Mouse (Mus musculus): ENCODE measurements around the gene Brd4.
"Not testable (repeated sequence)": the region's sequence is repeated elsewhere in the genome, so short reads cannot be mapped to it uniquely, and the experiment has no call there.

Brd4 gene

DNA sequence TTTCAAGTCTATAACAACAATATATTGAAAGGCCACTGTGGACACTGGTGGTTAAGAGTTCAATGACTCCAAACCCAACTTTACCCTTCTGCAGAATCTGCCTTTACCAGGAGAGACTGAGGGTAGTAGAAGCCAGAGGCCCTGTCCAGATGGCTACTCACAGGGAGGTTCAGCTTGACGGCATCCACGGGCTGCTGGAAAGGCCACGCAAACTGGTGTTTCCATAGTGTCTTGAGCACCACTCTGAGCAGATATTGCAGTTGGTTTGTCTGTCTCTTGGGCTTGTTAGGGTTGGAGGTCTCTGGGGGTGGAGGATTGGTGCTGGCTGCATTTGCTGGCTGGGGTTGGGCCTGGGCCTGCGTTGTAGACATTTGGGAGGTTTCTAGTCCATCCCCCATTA lies 55.3 kb downstream of the Brd4 start:
- no peak for DNase-seq (ENCODE audit: low read depth)

DNA sequence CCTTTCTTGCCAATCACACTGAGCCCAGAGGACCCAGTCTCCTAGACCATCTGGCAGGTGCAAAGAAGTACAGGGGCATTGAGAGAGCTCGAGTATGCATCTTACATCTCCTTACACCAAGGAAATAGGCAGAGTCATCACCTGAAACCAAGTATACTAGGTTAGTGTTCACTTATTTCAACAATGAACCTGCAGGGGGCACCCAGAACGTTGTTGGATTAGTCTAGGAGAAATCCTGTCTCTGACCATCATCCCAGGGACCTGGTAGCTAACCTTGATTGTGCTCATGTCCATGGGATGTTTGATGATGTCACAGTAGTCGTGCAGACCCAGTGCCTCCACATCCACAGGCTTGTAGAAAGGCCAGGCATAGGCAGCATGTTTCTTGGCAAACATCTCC lies 63.6 kb downstream of the Brd4 start:
- peak; percentile 51 for DNase-seq (ENCODE audit: low read depth)

DNA sequence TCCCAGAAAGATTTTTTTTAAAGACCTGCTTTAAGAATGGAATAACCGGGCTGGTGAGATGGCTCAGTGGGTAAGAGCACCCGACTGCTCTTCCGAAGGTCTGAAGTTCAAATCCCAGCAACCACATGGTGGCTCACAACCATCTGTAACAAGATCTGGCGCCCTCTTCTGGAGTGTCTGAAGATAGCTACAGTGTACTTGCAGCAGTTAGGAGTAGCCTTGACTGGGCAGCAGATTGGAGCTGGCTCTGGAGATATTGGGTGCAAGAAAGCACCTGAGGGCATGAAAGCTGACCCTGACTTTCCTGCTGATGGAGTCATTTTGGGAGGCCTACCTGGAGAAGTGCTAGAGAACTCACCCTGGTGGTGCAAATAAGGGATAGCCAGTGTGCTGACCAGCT lies 68.9 kb downstream of the Brd4 start:
- DNase-seq (ENCODE audit: low read depth): not testable (repeated sequence)

DNA sequence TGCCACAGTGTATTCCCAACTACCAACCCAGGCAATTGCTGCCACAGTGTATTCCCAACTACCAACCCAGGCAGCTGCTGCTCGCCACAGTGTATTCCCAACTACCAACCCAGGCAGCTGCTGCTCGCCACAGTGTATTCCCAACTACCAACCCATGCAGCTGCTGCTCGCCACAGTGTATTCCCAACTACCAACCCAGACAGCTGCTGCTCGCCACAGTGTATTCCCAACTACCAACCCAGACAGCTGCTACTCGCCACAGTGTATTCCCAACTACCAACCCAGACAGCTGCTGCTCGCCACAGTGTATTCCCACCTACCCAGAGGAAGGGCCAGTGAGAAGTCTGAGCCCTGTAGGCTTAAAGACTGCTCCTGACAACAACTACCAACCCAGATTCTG lies 73.0 kb downstream of the Brd4 start:
- not testable (repeated sequence) for DNase-seq (ENCODE audit: low read depth)

DNA sequence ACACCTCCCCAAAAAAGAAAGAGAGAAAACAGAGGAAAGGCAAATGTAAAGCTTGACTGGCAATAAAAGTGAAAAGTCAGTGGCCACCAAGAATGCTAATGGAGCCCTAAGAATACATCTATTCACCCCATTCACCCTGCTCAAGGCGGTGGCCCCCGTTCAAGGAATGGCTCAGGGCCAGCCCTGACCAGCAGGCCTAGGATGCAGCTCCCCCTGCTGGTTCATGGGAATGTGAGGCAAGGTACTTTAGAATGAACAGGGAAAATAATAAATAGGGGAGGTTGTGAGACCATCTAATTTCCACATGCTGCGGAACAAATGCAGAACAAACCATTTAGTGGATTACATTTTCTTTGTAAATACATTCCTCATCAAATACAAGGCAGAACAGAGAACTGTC lies 74.8 kb downstream of the Brd4 start:
- peak; percentile 83 for DNase-seq (ENCODE audit: low read depth)

DNA sequence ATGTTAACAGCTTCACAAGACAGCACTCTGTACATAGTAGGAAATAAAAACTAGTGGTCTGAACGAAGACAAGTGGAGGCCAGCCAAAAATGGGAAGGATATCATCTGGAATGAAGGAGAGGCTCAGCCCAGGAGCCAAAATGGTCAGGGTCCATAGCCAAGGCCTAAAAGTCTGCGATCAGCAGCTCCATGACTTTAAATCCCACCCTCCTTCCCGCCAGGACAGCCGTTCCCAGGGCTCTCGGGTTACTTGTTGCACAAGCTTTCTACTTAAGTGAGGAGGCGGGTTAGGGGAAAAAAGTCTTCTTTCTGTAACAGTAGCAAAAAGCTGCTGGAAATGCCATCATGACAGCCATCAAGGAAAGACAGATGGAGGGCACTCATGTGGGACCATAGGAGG lies 75.4 kb downstream of the Brd4 start:
- peak; percentile 66 for DNase-seq (ENCODE audit: low read depth)

DNA sequence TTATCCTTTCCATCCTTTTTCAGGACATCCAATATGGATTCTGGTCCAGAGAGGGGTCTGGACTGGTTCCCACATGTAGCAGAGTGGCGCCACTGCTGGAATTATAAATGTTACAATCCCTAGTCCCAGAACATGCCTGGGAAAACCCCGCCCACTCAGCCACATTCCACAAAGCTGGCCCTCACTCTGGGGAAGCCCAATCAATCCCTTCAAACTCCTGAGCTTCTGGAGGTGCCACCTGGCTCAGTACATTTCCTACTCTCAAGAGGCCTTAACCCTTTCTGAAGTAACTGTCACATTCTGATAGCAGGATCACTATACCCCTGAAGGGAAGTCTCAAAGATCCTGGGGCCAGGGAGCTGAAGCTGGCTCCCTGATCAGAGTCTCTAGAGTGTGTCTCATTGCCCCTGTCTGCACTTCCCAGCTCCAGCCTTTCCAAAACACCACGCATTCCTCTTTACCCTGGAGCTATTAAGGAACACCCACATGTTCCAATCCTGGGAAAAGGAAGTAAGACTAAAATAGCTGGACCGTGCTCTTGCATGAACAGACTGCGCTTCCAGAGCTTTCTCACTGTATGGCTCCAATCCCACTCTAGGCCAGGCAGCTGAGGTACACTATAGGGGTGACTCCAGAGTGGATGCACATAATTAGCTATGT lies 76.8 kb downstream of the Brd4 start:
- peak; percentile 60 for DNase-seq (ENCODE audit: low read depth)

DNA sequence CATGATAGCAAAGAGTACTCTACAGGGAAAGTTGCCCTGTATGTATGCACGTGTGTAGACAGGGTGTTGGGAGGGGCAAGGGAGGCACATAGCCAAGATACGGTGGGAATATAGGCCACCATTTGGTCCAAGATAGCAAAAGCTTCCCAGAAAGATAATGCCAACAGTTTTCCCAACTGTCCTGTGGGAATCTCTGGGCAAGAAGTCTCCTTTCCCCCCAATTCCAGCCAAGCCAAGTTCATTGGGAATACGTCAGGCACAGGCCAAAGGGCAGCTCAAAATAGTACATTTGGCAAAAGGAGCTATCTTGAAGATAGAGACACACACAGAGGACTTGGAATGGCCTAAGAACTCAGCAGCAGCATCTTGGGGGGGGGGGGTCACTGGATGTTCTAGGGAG lies 79.2 kb downstream of the Brd4 start:
- no peak for DNase-seq (ENCODE audit: low read depth)

DNA sequence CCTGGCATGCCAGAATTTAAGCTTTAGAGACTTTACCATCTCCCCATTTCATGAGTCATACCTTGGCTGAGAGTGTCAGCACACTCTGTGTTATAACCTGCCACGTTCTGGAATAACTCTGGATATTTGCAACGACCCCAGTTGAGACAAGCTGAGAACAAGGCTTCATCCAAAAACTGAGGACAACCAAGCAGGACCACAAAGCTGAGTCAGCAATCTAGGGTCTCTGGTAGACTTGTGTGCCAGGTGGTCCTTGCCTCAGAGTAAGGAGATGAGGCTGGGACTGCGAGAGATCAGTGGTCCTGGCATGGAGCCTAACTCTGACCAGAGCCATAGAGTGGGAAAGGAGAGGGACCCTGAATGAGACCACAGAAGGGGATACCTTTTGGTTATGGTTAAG lies 81.5 kb downstream of the Brd4 start:
- peak; percentile 56 for DNase-seq (ENCODE audit: low read depth)

DNA sequence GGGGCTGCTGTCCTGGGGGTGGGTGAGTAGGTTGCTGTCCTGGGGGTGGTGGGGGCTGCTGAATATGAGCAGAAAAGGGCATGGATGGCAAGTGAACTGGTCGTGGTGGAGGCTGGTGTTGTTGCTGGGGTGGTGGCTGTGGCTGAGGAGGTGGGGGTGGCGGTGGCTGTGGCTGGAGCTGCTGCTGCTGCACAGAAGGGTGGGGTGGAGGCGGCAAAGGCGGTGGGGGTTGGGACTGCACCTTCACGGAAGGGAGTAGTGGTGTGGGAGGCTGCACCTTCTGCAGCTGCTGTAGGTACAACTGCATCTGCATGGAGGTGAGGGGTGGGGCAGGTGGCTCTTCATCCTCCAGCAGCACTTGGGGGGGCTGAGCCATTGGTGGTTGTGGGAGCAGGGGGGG lies 83.4 kb downstream of the Brd4 start:
- DNase-seq (ENCODE audit: low read depth): no peak

DNA sequence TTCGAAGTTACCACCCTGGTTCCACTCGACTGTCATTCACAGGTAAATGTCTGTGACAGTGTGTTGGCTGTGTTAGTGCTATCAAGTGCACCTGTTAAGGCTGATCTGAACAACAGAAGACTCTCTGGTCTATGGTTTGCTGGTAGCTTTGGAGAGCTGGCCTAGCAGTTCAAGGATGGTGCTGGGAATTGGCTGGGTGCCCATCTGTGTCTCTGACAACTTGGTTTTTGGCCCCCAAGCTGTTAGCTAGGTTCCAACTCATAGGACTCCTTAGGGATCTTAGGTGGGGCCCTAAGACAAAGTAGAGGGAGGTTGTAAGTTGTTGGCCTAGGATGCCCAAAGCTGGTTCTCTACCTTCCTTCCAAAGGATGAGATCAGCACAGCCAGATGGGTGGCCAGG lies 84.7 kb downstream of the Brd4 start:
- DNase-seq (ENCODE audit: low read depth): no peak

DNA sequence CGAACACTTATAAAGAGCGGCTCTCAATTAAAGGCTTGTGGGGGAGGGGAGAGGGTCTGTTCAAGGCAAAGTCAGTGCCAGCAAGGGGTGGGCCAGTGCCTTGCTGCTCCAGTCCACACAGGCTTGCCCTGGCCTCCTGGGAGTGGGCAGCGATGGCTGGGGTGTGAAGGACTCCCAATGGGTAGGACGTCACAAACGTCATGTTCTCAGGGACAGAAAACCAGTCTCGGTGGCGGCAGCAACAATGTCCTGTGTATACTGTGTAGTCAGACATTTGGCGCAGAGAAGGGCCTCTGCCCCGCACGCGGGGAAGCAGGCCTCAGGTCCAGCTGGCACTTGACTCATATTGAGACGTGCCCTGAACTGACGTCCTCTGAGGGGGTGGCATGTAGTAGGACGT lies 87.4 kb downstream of the Brd4 start:
- no peak for DNase-seq (ENCODE audit: low read depth)

DNA sequence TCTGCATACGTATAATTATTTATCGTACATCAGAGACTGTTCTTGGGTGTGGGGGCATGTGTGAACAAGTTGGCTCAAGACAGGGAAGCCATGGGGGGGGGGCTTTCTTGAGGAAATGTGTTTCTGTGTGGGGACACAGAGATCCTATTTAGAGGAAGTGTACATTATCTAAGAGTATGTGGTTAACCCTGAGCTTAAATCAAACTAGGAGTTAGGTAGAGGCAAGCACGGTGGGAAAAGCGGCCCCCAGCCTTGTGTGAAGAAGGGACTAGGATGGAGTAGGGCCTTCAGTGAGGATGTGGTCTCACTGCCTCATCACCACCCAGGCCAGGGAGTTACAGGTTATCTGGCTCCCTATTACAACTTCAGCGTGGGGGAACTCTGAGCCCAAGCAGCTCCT lies 88.8 kb downstream of the Brd4 start:
- no peak for DNase-seq (ENCODE audit: low read depth)

DNA sequence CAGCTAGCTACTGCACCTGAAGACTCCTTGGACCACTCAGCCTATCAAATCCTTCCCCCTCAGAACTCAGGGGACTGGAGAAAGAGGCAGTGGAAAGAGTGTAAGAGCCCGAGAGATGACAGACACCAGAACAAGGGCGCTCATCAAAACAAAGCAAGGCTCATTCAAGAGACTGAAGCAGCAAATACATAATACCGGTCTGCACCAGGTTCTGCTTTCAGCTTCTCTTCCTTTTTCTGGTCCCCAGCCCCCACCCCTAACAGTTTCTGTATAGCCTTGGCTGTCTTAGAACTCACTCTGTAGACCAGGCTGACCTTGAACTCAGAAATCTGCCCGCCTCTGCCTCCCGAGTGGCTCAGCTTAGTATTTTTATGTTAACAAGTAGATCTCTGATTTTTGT lies 91.5 kb downstream of the Brd4 start:
- no peak for DNase-seq (ENCODE audit: low read depth)

DNA sequence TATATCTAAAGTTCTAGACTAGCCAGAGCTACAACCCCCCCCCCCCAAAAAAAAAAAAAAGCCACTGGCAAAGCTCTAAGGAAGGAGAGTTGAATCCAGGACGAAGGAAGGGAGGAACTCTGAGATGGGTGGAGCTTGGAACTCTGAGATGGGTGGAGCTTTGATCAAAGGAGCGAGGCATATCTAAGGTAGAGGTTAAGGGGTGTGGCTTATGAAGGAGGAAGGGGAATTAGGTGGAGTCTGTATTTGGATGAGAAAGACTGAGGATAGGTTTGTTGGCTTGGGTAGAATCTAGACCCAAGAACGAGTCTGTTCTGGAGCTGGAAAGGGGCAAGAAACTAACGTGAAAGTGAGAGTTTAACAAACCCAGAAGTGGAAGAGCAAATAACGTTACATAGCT lies 94.7 kb downstream of the Brd4 start:
- no peak for DNase-seq (ENCODE audit: low read depth)

DNA sequence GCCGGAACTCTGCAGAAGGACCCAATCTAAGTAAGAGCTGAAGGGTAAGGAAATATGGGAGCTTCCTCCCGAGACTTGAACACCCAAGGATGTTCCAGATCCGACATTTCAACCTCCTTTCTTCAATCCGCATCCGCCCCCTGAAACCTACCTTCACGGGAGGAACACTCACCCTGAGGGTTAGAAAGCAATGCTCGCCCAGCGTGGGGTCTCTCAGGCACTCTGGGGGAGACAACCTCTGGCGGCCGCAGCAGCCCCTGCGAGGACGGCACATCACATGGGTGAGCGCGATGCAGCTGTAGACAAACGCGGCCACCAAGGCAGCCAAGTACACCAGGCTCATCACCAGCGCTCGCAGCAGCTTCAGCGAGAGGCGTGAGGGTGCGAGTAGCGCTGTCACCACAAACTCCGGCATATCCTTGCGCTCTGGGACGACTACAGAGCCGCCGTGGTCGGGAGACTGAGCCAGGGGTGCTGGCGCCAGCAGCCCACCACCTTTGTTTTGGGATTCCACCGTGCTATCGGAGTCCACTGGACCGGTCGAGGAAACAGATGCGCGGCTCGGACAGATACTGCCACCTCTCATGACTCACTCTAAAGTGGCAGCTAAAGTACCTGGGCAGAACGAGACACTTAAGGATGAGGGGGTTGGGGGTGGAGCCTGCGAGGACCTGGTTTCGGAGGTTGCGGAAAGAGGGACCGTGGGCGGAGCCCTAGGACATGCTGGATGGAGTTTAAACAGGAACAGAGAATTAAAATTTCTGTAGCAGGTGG lies 95.5 kb downstream of the Brd4 start, which contains the start of gene Ephx3:
Gene Ephx3 (minus strand): TSS at position 687 of the 774 bp plus-strand sequence.
- DNase-seq (ENCODE audit: low read depth): no peak

DNA sequence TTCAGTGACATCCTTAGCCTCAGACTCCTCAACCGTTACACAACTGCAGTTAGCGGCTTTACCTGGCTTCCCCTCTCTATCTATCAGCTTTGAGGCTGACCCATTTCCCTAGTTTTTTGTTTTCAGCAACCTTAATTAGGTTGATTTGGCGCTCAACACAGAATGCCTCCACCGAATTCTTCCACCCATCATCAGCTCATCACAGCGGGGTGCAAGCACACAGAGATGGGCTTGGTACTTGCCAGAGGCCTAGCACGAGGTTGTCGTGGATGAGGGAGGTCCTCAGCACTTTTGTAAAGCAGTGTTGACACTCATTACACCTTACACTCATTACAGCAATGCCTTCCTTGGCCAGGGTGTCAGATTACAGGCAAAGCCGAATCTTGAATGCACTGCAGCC lies 101.5 kb downstream of the Brd4 start:
- DNase-seq (ENCODE audit: low read depth): no peak

DNA sequence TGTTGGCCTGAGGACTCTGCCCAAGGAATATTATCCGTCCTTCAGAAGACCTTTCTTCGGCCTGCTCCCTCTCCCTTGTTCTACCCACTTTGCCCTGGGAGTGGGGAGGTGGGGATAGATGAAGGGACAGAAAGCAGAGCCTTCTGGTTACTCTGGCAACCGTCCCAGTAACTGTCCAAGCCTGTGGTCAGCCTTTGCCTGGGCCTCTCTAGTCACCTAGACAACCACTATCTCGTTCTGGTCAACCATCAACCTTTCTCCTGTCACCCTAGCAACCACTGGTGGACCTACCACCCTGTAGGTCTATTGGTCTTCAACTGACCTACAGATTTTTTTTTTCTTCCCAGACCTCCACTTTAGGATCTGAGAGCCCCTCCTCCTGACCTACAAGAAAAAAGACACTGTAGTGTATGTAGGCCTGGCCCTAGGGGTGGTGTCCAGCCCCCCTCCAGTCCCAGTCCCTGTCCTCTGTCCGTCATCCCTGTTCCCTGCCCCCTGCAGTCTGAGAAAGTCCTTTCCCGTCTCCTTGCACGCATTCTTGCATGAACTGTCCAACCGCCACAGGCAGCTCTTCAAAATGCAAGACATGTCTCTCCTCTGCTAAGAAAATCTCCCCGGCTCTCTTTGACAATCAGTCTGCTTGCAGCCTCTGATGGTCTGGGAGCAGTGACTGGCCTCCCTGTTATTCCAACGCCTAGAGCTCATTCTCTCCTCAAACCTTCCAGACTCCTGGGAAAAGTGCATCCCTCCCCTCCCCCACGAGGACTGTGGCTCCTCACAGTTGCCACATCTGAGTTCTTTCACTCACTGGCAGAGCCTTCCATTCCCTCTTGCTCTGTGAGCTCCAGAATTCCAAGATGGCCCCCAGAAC lies 104.7 kb downstream of the Brd4 start:
- peak; percentile 42 for DNase-seq (ENCODE audit: low read depth)

DNA sequence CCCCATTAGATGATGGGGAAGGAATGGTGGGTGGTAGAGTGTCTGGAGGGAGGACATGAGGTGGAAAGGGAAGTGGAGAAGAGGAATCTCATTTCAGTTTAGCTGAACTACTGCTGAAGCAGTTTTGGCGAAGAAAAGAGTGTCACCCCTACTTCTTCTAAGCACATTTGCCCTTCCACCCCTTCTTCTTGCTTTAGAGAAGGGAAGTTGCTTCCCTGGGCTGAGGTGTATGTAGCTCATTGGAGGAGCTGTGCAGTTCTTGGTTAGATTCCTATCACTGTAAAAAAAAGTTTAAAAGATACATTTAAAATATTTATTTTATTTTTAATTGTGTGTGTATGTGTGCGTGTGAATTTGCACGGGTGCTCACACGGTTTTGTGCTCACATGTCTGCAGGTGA lies 107.6 kb downstream of the Brd4 start:
- no peak for DNase-seq (ENCODE audit: low read depth)

DNA sequence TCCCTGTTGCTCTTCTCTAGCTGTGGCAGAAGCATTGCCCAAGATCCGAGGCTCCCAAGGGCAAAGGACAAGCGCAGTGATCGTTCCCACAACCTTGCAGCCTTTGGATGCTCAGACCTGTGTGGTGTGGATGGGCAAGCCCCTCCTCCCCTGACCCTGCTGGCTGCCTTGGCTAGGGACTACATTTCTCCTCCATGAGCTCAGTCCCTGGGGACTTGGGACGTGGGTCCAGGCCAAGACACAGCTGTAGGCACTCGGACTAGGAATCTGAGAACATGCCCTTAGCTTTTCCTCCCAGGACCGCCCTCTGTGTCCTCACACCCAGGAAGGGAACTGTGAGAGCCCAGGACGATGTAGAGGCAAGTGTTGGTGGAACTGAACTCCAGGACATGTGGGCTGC lies 111.4 kb downstream of the Brd4 start:
- DNase-seq (ENCODE audit: low read depth): peak; percentile 71

DNA sequence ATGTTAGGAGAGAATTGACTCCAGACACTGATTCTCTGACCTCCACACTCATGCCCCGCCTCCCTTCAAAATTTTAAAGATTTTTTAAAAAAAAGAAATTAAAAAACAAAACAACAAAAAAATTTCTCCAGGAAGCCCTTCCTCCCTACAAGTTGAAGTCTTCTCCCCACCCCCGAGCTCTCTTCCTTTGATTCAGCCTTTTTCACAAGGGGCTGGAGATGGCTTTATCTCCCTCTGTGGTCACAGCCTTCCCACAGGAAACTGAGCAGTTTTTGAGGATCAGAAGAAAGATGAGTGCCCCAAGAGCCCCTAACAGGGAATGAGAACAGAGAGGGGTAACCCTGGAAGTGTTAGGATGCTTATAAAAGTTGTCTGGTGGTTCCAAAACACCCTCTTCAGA lies 112.0 kb downstream of the Brd4 start:
- no peak for DNase-seq (ENCODE audit: low read depth)

DNA sequence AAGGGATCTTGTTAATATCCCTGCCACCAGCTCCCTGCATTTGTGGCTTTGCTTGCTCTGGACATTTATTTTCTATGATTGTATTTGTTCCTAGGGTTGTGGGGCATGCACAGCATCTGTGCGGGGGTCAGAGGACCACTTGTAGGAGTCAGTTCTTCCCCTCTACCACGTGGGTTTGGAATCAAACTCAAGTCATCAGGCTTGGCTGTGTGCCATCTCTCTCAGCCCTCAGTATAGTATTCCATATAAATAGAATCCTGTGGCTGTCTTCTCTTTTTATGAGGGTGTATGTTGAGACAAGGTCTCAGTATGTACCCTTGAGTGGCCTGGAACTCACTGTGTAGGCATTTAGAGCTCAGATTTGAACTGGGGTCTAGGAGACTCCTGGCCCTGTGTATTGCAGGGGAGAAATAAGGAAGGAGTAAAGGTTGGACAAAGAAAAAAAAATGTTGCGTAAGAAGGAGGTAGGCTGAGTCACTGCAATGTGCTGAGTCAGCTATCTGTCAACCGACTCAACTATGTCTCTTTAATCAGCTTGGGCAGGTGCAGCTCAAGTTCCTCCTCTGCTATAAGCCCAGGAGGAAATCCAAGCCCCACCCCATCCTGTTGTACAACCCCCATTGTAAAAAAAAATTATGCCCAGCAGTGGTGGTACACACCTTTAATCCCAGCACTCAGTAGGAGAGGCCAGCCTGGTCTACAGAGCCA lies 114.8 kb downstream of the Brd4 start:
- DNase-seq (ENCODE audit: low read depth): peak; percentile 55

Measured in NIH3T3 (cell line).